Mouse (Mus musculus) embryonic fibroblast, embryonic 13.5 days (primary cell): ENCODE results near the gene Cox17. TPM values are rescaled to one million over a fixed set of nuclear protein-coding genes. Genes with fewer than 3 reads are reported as not detected.

Experiments
- H3K27ac ChIP-seq: 2 replicates; pipeline ENCODE4 v1.5.1; 2012; ENCODE audit warnings: low read length, control low read depth, inconsistent platforms; ENCODE audit not compliant: insufficient read depth
- H3K4me1 ChIP-seq: 2 replicates; pipeline ENCODE4 v1.6.1; 2011; ENCODE audit warnings: low read length; ENCODE audit not compliant: control insufficient read depth, insufficient read depth
- H3K4me3 ChIP-seq: 2 replicates; pipeline ENCODE4 v1.5.1; 2011; ENCODE audit warnings: mild to moderate bottlenecking, control low read depth, low read length; ENCODE audit not compliant: insufficient read depth
- CTCF ChIP-seq: IDR thresholded peaks from 2 replicates; pipeline ENCODE4 v1.5.1; 2011; ENCODE audit warnings: mild to moderate bottlenecking, control low read depth, low read length, moderate library complexity, borderline replicate concordance; ENCODE audit not compliant: insufficient read depth
- POLR2A ChIP-seq: IDR thresholded peaks from 2 replicates; pipeline ENCODE4 v1.6.1; 2011; ENCODE audit warnings: low read depth, mild to moderate bottlenecking, control low read depth, low read length, moderate library complexity
- polyA plus RNA-seq: library from polyadenylated mRNA; stranded (reverse); fragments of >200 nt; gene quantifications from 2 replicates; pipeline ENCODE4 v1.2.4, GENCODE M21; 2011; ENCODE audit warnings: low read depth; ENCODE audit not compliant: missing spikeins, insufficient read length

Gene Cox17
- 93.2 and 102 TPM in 2 replicates for polyA plus RNA-seq

GRCm38 (mm10) chr16:38346529-38347325, at the start of gene Cox17, which contains the start of gene Gm21987:
Cox17 (plus strand) TSS chr16:38346991.
Gm21987 (plus strand) TSS chr16:38347040.
- H3K4me1 ChIP-seq, result peaks cover 3% of the 10 kb centered on the region; the same call in 1 of the 2 replicates
- peak; percentile 84 for TF ChIP-seq POLR2A
- TF ChIP-seq CTCF, result no peak
- peak within 1 kb of the TSS; percentile 29; the same call in 1 of the 2 replicates for H3K27ac ChIP-seq
- H3K4me3 ChIP-seq, result peak within 1 kb of the TSS; percentile 77

GRCm38 (mm10) chr16:38298410-38298809, 48.4 kb upstream of the Cox17 start:
- Histone ChIP-seq H3K4me1 (no peaks in the 10 kb centered on the region), H3K4me3 (no peak overlapping the region), H3K27ac (no peak overlapping the region)
- TF ChIP-seq CTCF, result no peak
- no peak for TF ChIP-seq POLR2A

DNA sequence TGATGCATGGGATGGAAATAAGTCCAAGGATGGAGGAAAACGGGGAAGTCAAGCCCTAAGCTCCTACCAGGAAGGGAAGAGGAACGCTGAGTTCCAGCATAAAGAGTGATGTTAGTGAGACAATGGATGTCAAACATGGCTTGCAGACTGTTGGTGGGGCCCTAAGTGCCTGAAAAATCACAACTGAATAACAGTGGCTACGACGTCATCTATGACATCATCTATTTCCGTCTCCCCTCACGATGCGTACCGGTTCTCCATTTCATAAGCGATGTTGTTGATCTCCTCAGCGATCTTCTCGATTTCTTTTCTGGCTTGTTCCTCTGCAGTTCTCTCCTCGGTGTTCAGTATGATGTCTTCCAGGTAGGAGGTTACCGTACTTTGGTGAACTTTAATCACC, 44.4 kb upstream of the Cox17 start:
- Histone ChIP-seq H3K4me3 (no peak overlapping the region), H3K27ac (no peak overlapping the region), H3K4me1 (no peaks in the 10 kb centered on the region)
- TF ChIP-seq CTCF, result no peak
- TF ChIP-seq POLR2A, result no peak

DNA sequence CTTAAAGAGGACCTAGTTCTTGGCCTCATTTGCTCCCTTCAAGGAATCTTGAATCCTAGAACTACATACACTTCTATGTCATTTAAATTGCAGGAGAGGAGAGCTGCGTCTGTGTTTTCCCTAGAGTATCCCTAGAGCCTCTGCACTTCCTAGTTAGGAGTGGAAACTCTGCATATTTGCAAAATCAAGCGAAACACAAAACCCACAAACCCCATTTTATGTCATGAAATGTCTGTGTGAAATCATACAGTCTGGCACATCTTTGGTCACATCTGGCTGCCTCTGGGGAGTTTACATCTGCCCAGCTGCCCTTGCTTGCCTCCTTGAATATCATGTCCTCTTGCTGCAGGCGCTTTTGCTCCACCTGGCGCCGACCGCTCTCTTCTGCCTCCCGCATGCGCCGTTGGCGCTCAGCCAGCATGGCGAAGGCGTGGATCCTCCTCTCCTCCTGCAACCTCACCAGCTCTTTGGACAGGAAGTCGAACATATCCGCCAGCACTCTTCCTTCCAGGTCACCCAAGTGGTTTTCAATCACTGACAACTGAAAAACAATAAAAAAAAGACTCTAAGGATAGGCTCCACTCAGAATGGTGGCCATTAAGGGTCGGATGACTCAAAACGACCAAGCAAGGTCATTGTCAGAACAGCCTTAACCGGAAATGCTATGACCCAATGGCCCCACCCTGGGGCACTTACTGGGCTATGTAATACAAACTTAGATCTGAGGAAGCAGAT, 42.2 kb upstream of the Cox17 start:
- no peak for TF ChIP-seq CTCF
- TF ChIP-seq POLR2A, result no peak
- Histone ChIP-seq H3K4me3 (no peak overlapping the region), H3K4me1 (no peaks in the 10 kb centered on the region), H3K27ac (no peak overlapping the region)

- TF ChIP-seq POLR2A (no peak), CTCF (peak; percentile 57)
Measured at GRCm38 (mm10) chr16:38306571-38307220, 40.1 kb upstream of the Cox17 start.

GRCm38 (mm10) chr16:38307221-38307605, 39.6 kb upstream of the Cox17 start:
- no peak for TF ChIP-seq POLR2A
- TF ChIP-seq CTCF, result no peak
- no peaks in the 10 kb centered on the region for H3K4me1 ChIP-seq
- H3K27ac ChIP-seq, result no peak overlapping the region
- H3K4me3 ChIP-seq, result no peak overlapping the region

More at GRCm38 (mm10) chr16:38306571-38307220, 40.1 kb upstream of the Cox17 start:
- no peaks in the 10 kb centered on the region for H3K4me1 ChIP-seq
- H3K27ac ChIP-seq, result no peak overlapping the region
- H3K4me3 ChIP-seq, result no peak overlapping the region

DNA sequence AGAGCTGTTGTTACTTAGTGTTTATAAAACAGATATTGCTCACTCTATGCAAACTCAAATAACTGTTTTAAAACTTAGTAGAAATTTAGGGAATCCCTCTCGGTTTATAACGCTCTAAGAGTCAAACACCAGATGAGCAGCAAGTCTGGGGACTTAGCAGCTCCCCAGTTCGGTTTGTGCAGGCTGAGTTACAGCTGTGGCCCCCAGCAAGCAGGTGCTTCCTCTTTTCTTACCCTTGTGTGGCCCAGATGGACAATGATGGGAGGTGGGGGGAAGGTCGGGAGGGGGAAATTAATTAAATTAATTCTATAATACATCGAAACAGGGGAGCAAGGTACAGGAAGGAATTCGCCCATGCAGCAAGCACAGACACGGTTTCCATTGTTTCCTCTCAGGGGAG, 39.1 kb upstream of the Cox17 start:
- H3K27ac ChIP-seq, result no peak overlapping the region
- no peak overlapping the region for H3K4me3 ChIP-seq
- no peak for TF ChIP-seq CTCF
- no peak for TF ChIP-seq POLR2A

DNA sequence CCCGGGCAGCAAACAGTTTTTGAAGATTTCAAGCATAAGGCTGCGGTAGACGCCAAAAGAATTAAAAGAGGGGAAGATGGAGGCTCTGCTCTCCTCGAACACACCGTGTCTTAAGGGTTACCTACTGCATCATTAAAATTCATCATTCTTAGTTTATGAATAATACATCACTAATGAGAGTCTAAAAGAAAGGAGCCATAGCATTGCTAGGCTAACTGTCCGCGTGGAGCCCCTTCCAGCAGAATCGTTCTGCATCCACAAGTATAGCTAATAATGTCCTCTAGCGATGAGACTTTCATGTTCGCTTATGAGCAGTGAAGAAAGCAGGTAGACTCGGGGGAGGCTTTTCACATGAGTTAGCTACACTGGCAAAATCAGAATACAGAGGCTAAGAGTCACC, 38.6 kb upstream of the Cox17 start:
- H3K4me1 ChIP-seq, result no peaks in the 10 kb centered on the region
- H3K27ac ChIP-seq, result no peak overlapping the region

More for the DNA sequence above, 39.1 kb upstream of the Cox17 start:
- H3K4me1 ChIP-seq, result no peaks in the 10 kb centered on the region

GRCm38 (mm10) chr16:38318492-38318891, 28.3 kb upstream of the Cox17 start:
- no peak for TF ChIP-seq CTCF
- TF ChIP-seq POLR2A, result no peak

More for the DNA sequence above, 38.6 kb upstream of the Cox17 start:
- no peak overlapping the region for H3K4me3 ChIP-seq
- TF ChIP-seq CTCF (no peak), POLR2A (no peak)

GRCm38 (mm10) chr16:38319087-38319486, 27.7 kb upstream of the Cox17 start:
- Histone ChIP-seq H3K4me1 (no peaks in the 10 kb centered on the region), H3K4me3 (no peak overlapping the region), H3K27ac (no peak overlapping the region)
- no peak for TF ChIP-seq CTCF

More at GRCm38 (mm10) chr16:38318492-38318891, 28.3 kb upstream of the Cox17 start:
- Histone ChIP-seq H3K4me3 (no peak overlapping the region), H3K27ac (no peak overlapping the region), H3K4me1 (no peaks in the 10 kb centered on the region)
